Mouse (Mus musculus) forebrain, postnatal 0 days (tissue): ENCODE measurements at regions not wholly inside any gene's neighbourhood (a gene's known extent, or its start where the extent isn't known, plus 50 kb on each side); places are given as distances from the start of the nearest gene placed in this dataset.
A peak's percentile ranks its signal among the peaks of the same experiment; 100 is the strongest.

Experiments used
- ATAC-seq: fragments of 200-750 bp; cut with Nextera tagmentation; 2 replicates; pipeline ENCODE4 v1.8.0; 2017; ENCODE audit warnings: mild to moderate bottlenecking, moderate library complexity
- DNase-seq: peaks from one replicate; pipeline ENCODE4 v3.0.0-alpha.2; 2015
- H3K27ac ChIP-seq: fragments of 300-500 bp; sonication (generic); 2 replicates; pipeline ENCODE4 v1.5.1; 2014; ENCODE audit warnings: low read depth, mild to moderate bottlenecking, antibody characterized with exemption, low read length, moderate library complexity, mixed read lengths
- H3K27me3 ChIP-seq: fragments of 300-500 bp; sonication (generic); 2 replicates; pipeline ENCODE4 v1.6.1; 2014; ENCODE audit warnings: mild to moderate bottlenecking, low read length, mixed read lengths; ENCODE audit not compliant: insufficient read depth
- H3K36me3 ChIP-seq: fragments of 300-500 bp; sonication (generic); 2 replicates; pipeline ENCODE4 v1.6.1; 2014; ENCODE audit warnings: mild to moderate bottlenecking, moderate library complexity; ENCODE audit not compliant: insufficient read depth
- H3K4me1 ChIP-seq: fragments of 300-500 bp; sonication (generic); 2 replicates; pipeline ENCODE4 v1.6.1; 2014; ENCODE audit warnings: antibody characterized with exemption; ENCODE audit not compliant: insufficient read depth
- H3K4me2 ChIP-seq: fragments of 300-500 bp; sonication (generic); 2 replicates; pipeline ENCODE4 v1.6.1; 2014; ENCODE audit warnings: low read depth, mild to moderate bottlenecking, moderate library complexity
- H3K4me3 ChIP-seq: fragments of 300-500 bp; sonication (generic); 2 replicates; pipeline ENCODE4 v1.5.1; 2014; ENCODE audit warnings: low read depth, low read length, mixed read lengths
- H3K9ac ChIP-seq: fragments of 300-500 bp; sonication (generic); 2 replicates; pipeline ENCODE4 v1.6.1; 2014; ENCODE audit warnings: mild to moderate bottlenecking
- H3K9me3 ChIP-seq: fragments of 300-500 bp; sonication (generic); 2 replicates; pipeline ENCODE4 v1.6.1; 2016; ENCODE audit warnings: low read length
- CTCF ChIP-seq: sonication (generic); IDR thresholded peaks from 2 replicates; pipeline ENCODE4 v1.5.1; 2016; ENCODE audit warnings: antibody characterized with exemption, control low read depth, low read depth
- WGBS: fragments of 180-500 bp; shearing (Covaris S2); extraction: QIAGEN DNeasy Blood & Tissue Kit; methylation state at CpG from one replicate; pipeline ENCODE4 v1.1.7; 2014; 5-methylcytosine and 5-hydroxymethylcytosine counted together

- no peak overlapping the region for H3K9ac ChIP-seq
- H3K27me3 ChIP-seq = no peaks in the 10 kb centered on the region
- no peaks in the 10 kb centered on the region for H3K36me3 ChIP-seq
- no peak for TF ChIP-seq CTCF
- no peaks in the 10 kb centered on the region for H3K9me3 ChIP-seq
- H3K4me3 ChIP-seq = no peak overlapping the region
- ATAC-seq = no peak
- no peak overlapping the region for H3K4me2 ChIP-seq
- no peak overlapping the region for H3K27ac ChIP-seq
- DNase-seq = no peak
- H3K4me1 ChIP-seq = no peaks in the 10 kb centered on the region
- 76% methylated on average over 4 of the region's 4 CpGs for WGBS
Measured at GRCm38 (mm10) chr8:113007356-113007755, 437.5 kb downstream of the Cntnap4 start.

GRCm38 (mm10) chr8:113028880-113029279 is 459.0 kb downstream of the Cntnap4 start:
- H3K9me3 ChIP-seq = no peaks in the 10 kb centered on the region
- H3K4me1 ChIP-seq = no peaks in the 10 kb centered on the region
- no peak for ATAC-seq
- TF ChIP-seq CTCF = no peak
- 81% methylated on average over 9 of the region's 9 CpGs for WGBS
- no peak overlapping the region for H3K9ac ChIP-seq
- H3K4me3 ChIP-seq = no peak overlapping the region
- no peaks in the 10 kb centered on the region for H3K27me3 ChIP-seq
- DNase-seq = no peak
- no peak overlapping the region for H3K4me2 ChIP-seq
- H3K36me3 ChIP-seq = no peaks in the 10 kb centered on the region
- no peak overlapping the region for H3K27ac ChIP-seq

- peak; percentile 67 for DNase-seq
- peak; percentile 38; the same call in 1 of the 2 replicates for ATAC-seq
- no peaks in the 10 kb centered on the region for H3K4me1 ChIP-seq
- no peak overlapping the region for H3K4me2 ChIP-seq
- H3K9ac ChIP-seq = no peak overlapping the region
- H3K27ac ChIP-seq = peak overlapping the region; percentile 45
- TF ChIP-seq CTCF = no peak
- no peak overlapping the region for H3K4me3 ChIP-seq
- WGBS = 59% methylated on average over 8 of the region's 8 CpGs
- no peaks in the 10 kb centered on the region for H3K9me3 ChIP-seq
- H3K36me3 ChIP-seq = no peaks in the 10 kb centered on the region
- no peaks in the 10 kb centered on the region for H3K27me3 ChIP-seq
Measured at GRCm38 (mm10) chr8:113051770-113052473, 482.1 kb downstream of the Cntnap4 start.

- Histone ChIP-seq H3K4me1 (no peaks in the 10 kb centered on the region), H3K4me3 (no peak overlapping the region), H3K9me3 (no peaks in the 10 kb centered on the region), H3K27ac (no peak overlapping the region), H3K9ac (no peak overlapping the region), H3K4me2 (no peak overlapping the region), H3K36me3 (no peaks in the 10 kb centered on the region), H3K27me3 (no peaks in the 10 kb centered on the region)
- no peak for ATAC-seq
- WGBS = 13% methylated on average over 2 of the region's 2 CpGs
- no peak for TF ChIP-seq CTCF
- DNase-seq = peak; percentile 21
Measured at GRCm38 (mm10) chr8:113065246-113066169, 495.7 kb downstream of the Cntnap4 start.

GRCm38 (mm10) chr8:113066170-113066708 is 496.4 kb downstream of the Cntnap4 start:
- Histone ChIP-seq H3K4me2 (no peak overlapping the region), H3K27ac (no peak overlapping the region), H3K27me3 (no peaks in the 10 kb centered on the region), H3K36me3 (no peaks in the 10 kb centered on the region), H3K9me3 (no peaks in the 10 kb centered on the region), H3K9ac (no peak overlapping the region), H3K4me1 (no peaks in the 10 kb centered on the region), H3K4me3 (no peak overlapping the region)
- no peak for TF ChIP-seq CTCF
- ATAC-seq = no peak
- no peak for DNase-seq
- 22% methylated on average over 6 of the region's 6 CpGs for WGBS

- DNase-seq (peak; percentile 50), ATAC-seq (no peak)
- Histone ChIP-seq H3K9me3 (no peaks in the 10 kb centered on the region), H3K27ac (no peak overlapping the region), H3K4me1 (no peaks in the 10 kb centered on the region), H3K36me3 (no peaks in the 10 kb centered on the region), H3K9ac (no peak overlapping the region), H3K27me3 (no peaks in the 10 kb centered on the region), H3K4me3 (no peak overlapping the region), H3K4me2 (no peak overlapping the region)
- TF ChIP-seq CTCF = no peak
- 77% methylated on average over 2 of the region's 2 CpGs for WGBS
Measured at GRCm38 (mm10) chr8:113083976-113084375, 514.1 kb downstream of the Cntnap4 start.

GRCm38 (mm10) chr8:113087586-113087985 is 517.7 kb downstream of the Cntnap4 start:
- Histone ChIP-seq H3K9me3 (no peaks in the 10 kb centered on the region), H3K4me1 (no peaks in the 10 kb centered on the region), H3K4me2 (no peak overlapping the region), H3K36me3 (no peaks in the 10 kb centered on the region), H3K27me3 (no peaks in the 10 kb centered on the region), H3K27ac (no peak overlapping the region), H3K4me3 (no peak overlapping the region), H3K9ac (no peak overlapping the region)
- no peak for TF ChIP-seq CTCF
- 57% methylated on average over 1 of the region's 1 CpGs for WGBS
- ATAC-seq (no peak), DNase-seq (no peak)
